Mouse (Mus musculus) kidney, postnatal 36 days (tissue): Measurements from ENCODE around the gene Tsc22d3.

ENCODE experiments used
- DNase-seq, 2 experiments: peaks; one replicate each; pipeline ENCODE4 v3.0.0; 2021 to 2022; ENCODE audit warnings: mixed read lengths in 2 of 2

Gene Tsc22d3

DNA sequence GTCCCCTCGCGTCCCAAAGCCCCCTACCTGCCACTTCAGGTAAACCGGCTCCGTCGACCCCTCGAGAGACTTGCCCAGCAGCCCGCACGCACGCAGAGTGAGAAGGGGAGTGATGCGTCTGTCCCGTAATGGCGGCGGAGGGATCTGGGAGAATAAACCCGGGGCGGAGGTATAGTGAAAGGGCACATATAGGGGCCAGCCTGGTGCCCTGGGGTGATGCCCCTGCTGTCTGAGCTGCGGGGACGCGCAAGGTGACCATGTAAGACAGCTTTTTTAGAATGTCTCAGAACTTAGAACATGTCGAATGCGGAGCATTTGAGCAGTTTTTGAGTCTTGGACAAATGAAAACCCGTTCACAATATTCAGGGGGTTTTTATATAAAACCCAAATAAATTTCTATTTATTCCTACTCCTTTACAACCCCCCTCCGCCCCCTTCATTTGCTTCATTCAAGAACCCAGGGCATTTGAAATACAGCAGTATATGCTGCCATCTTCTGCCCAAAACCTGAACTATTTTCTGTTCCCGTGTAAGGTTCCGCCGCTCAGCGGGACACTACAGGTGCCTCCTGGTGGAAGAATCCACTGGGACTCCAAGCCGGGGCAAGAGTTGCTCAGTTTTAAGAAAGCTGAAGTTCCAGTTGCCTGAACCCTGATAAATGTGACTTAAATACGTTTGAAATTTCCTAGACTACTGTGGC, at the start of gene Tsc22d3:
Gene Tsc22d3, minus strand, starts transcription at position 250 of the 700 bp plus-strand sequence.
- DNase-seq, result peak; percentile 76 to 80

DNA sequence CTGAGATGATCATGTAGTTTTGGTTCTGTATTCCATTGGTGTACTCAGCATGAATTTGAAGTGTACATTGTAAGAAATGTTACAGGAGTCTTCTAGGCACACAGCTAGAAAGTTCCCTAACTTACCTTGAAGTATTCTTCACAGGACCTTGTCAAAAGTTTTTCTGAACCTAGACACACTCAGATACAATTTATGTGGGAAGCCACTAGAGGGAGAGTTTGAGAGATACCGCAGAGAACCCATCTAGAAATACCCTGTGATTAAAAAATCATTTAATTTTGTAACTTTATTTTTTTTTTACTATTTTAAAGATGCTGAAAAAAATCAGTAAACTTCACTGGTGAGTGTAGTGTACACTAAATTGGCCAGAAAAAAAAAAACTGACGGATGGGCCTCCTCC, 39.1 kb upstream of the Tsc22d3 start:
- DNase-seq, result no peak

DNA sequence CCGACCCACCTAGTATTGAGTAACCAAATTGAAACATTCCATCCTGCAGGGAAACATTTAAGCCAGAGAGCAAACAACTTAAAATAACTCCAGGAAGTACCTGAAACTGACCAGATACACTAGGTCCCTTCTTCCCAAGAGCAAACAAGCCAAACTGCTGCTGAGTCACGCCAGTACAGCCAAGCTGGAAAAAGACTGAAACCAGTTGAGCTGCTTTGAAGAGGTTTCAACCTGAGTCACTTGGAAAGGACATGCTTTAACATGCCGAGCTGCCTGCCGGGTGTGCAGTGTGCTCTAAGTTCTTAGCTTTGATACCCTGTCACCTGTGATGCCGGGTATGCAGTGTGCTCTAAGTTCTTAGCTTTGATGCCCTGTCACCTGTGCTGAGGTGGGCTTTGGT, 37.6 kb upstream of the Tsc22d3 start:
- no peak for DNase-seq

DNA sequence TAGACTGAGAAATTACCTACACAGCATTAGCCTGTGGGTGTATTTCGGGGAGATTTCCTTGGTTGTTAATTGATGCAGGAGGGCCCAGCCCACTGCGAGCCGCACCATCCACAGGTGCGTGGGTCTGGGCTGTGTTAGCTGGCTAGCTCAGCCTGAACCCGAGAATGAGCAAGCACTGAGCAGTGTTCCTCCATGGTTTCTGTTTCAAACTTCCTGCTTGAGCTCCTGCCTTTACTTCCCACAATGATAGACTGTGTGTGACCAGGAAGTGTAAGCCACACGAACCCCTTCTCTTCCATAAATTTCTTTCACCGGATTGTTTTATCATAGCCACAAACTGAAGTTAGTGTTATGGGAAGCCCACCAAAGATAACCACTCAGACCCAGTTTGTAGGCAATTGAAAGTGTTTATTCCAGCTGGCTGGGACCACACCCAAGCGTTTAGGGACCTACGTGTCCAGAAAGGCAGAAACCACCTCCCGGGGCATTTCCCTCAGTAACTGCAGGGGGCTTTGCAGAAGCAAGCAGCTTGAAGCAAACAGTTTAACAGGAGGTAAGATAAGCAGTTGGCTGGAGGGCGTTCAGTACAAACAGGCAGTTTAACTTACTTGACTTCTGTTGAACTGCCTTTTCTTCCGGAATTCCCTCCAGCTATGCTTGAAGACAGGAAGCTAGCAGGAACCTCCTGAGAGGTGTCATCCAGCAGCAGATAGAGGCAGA, 24.6 kb upstream of the Tsc22d3 start:
- DNase-seq, result no peak

DNA sequence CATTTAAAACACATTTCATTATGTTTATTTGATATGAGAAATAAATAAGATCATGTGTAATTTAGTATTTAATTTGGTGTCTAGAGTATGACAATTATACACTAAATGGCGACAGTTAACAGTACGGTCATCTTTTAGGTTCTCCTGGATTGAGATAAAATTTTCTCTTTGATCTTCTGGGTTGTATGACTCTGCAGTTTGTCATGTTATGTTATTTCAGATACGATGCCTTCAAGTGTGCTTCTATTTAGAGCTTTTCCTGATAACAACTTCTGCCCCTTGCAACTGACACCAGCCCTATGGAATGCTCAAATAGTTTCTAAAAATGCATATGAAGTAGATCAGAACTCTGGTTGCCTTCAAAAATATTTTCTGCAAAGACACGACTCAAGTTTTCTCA, 9.5 kb upstream of the Tsc22d3 start:
- no peak for DNase-seq

DNA sequence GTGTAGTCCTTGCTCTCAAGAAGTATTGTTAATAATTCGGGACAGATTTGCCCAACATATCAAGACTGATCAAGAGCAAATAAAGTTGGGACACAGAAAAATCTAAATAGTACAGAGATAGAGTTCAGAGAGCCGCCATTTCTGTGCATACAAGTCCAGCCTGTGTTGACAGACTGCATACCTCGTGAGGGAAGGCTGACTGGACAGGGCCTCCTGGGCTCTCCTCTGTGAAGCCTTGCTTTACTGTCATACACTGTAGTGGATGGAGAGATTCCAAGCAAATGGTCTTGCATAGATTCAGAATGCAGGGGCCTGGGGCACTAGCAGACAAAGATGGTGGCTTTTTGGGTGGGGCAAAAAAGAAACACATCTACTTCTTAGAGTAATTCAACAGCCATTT, 1.4 kb upstream of the Tsc22d3 start:
- DNase-seq, result no peak

DNA sequence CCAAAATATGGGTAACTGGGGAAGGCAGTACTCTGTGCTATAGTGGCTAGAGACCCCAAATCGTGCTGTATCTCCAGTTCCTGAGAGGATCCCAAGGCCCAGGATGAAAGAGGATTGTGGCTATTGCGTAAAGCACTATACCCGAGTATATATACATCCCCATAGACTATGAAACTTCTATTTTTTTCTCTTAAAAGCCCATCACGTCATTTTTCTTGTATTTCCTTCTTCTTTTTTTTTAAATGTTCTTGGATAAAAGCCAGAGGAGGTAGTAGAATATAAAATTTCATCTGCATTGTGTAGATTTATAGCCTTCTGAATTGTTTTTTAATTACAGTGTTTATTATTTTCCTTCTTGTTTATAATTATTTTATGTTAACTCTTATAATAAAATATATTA, 852 bp upstream of the Tsc22d3 start:
- no peak for DNase-seq

DNA sequence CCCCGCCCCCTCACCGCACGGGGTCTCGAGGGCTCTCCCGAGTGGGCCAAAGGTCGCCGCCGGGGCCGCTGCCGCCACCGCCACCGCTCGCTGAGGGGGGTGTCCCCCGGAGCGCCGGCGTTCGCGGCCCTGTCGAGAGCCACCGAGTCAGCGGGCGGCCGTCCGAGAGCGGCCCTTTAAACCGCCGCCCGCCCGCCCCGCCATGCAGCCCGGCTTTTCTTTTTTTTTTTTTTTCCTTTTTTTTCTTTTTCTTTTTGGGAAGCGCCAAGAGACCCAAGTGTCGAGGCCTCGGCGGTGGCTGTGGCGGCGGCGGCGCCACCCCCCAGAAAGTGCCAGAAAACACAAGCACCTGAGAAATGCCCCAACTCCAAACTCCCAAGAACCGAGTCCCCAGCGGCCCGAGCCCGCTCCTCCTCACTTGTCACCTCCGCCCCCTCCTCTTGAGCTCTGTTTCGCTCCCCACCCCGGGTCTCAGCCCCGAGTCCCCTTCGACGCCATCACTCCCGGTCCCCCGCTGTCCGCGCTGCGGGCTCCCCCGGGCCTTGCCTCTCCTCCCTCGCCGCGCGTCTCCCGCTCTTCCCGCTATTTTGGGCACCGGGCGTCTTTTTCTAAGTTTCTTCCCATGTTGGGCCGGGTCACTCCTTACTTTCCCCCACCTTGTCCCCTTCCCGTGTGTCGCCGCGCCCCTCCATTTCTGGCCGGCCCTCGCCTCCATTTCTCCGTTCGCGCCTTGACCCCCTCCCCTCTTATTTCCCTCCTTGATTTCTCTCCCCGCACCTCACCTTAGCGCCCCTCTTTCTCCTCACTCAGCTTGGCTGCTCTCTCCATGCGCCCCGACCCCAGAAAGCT, 674 bp downstream of the Tsc22d3 start:
- peak in 1 of 2 experiments; percentile 35 for DNase-seq

DNA sequence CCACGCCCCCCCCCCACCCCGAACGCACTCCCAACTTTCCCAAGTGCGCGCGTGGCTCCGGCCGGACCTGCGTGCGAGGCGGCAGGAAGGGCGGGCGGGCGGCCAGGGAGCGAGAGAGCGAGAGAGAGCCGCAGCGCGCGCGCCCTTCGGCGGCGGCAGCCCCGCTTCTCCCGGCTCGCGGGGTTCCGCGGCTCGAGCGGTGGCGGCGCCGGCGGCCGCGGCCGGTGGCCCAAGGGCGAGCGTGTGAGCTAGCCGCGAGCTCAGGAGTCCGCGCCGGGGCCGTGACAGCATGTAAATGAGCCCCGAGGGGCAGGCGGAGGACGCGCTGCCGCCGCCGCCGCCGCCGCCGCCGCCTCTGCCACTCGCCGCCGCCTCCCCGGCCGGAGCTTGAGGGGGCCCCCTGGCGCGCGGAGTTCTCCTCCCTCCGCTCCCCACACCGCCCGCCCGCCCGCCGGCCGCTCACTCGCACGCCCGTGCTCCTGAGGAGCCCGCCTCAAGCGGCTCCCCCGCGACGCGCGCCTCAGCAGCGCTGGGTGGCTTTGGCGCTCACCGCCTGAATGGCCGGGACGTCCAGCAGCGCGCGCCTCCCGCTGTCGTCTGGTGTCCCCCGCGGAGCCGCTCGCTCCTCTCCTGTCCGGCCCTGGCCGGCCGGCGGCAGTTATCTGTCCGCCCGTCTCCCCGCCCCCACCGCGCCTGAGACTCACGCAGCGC, 1.5 kb downstream of the Tsc22d3 start:
- peak; percentile 67 to 82 for DNase-seq

DNA sequence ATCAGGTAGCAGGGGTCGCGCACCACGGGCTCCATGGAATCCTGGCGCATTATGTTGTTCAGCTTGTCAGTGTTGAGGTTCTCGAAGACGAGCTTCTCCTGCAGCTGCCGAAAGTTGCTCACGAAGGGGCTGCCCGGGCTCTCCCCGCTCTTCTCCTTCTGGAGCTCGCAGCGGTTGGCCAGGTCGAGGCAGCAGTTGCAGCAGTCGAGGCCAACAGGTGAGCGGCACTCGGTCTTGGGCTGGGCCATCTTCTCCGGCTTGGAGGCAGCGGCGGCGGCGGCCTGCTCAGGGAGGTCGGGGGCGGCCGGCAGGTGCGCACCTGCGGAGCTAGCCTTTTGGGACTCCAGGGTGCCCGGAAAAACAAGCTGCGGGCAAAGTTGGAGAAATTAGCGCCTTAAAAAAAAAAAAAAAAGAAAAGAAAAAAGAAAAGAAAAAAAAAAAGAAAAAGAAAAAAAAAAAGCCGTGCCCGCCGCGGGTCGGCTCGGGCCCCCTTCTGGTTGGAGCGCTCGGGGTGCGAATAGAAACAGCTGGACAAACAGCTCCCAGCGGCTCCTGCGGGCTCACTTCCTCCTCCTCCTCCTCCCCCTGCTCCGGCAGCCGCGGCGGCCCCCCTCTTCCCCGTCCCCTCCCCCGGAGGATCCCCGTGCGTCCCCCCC, 2.1 kb downstream of the Tsc22d3 start:
- DNase-seq, result peak; percentile 14 to 42

DNA sequence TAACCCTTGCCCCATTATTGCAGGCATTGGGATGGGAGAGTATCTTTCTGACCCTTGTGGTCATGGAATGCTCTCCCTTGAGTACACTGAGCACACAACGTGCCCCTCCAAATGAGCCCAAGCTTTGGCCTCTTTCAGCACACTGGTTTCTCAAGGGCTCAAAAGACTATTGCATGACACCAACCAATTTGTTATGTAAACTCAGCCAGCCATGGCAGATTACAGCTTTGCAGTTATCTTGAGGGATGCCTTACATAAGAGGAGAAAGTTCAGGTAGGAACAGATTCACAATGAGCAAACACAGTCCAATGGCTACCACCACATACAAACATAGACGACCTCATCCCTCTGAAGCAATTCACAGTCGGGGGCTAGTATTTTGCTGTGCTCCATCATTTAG, 9.3 kb downstream of the Tsc22d3 start:
- DNase-seq, result peak; percentile 3 to 49

DNA sequence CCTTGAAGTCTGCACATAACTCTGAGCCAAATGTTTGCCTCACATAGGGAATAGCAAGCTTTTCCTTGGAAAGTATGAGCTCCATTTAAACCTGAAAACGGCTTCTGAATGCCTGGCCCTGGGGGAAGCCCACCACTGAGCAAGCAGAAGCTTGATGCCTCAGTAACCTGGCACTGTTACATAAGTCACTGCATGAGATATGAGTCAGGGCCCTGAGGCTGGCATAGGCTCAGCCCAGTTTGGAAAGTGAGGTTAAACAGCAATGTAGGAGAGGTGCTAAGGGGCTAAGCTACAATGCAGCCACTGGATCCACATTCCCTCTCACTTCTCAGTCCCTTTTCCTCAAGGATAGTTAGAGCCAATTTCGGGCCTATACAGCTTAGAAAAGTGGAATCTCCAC, 10.3 kb downstream of the Tsc22d3 start:
- DNase-seq, result no peak

DNA sequence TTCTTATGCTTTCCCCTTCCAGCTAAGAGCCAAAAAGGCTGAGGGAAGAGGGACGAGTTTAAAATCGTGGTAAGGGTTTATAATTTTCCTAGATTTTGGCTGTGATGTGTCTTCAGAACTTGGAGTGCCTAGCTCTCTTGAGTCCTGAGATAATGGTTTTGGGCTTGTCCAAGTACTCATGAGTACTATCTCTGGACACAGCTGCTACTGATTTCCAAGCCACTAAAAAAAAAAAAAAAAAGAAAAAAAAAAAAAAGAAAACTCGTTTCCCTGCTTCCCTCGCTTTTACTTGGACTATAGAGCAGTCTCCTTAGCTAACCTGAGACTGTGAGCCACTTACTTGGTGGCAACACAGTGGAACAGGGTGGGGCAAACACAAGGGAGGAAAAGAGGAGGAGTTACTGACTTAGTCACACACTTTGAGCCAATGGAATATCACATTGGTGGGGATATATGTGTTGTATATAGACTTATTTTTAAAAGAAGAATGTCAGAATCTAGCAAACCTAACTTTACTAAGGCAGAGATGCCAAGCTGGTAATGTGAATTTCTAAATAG, 11.2 kb downstream of the Tsc22d3 start:
- no peak for DNase-seq

DNA sequence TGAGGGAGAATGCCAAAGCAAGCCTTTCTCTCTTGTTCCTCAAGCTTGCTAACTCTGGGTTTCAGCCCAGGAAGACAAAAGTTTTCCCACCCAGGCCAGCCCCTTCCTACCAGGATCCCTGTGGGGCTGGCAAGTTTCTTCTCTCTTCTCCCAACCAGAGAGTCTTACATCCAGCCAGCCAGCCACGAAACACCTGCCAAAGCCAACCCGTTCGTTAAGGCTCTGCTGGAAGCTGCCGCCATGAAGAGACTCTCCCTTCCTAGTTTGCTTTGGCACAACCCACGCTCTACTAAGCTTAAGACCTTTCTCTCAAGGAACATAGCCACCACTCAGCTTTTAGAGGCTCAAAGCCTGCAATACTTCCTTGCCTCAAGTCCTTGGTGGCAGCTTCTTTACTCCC, 11.9 kb downstream of the Tsc22d3 start:
- no peak for DNase-seq

DNA sequence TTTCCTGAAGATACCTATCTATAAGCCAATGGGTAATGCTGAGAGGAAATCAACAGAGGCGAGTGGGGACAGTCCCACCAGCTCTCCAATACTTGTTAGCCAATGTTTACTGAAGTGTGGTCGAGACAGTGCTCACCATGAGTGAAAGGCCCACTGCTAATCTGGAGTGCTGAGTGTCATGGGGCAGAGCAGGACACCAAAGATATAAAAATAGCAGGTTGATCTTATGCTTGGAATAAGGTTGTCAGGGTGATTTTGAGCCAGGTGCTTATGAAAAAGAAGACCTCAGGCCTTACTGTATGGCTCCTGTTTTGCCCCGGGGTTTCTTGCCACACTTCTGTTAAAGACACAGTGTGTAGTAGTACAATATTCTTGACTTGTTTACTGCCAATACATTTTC, 20.0 kb downstream of the Tsc22d3 start:
- no peak for DNase-seq

DNA sequence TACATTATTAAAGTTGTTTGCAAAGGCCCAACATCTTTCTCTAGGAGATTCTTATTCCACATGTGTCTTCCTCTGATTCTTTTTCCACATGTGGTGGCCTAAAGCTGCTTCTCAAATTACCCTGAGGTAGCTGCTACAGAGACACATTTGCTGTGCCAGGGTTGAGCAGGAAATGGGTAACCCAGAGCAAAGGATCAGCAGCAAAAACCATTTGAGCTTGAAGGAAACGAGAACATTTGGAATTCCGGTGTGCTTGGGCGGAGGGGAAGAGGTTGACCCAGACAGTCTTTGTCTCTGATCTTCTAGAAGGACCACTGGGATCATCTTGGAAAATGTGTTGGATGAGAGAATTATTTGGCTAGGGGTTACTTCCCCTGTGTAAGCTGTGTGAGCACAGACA, 24.8 kb downstream of the Tsc22d3 start:
- DNase-seq, result no peak

DNA sequence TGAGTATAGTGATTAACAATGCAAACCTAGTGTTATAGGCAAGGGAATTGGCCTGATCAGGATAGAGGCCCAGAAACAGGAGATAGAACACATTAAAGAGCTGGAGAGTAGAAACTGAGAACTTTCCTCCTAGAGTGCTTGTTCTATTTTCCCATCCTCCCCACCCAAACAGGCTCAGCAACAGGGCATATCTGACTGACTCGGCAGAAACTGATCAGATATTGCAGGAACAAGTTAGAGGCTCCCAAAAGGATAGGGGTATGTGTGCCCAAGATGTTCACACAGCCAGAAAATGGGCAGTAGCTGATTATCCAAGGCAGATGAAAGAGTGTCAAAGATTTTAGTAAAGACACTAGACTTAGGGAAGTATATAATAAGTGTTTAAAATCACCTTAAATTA, 25.3 kb downstream of the Tsc22d3 start:
- no peak for DNase-seq

DNA sequence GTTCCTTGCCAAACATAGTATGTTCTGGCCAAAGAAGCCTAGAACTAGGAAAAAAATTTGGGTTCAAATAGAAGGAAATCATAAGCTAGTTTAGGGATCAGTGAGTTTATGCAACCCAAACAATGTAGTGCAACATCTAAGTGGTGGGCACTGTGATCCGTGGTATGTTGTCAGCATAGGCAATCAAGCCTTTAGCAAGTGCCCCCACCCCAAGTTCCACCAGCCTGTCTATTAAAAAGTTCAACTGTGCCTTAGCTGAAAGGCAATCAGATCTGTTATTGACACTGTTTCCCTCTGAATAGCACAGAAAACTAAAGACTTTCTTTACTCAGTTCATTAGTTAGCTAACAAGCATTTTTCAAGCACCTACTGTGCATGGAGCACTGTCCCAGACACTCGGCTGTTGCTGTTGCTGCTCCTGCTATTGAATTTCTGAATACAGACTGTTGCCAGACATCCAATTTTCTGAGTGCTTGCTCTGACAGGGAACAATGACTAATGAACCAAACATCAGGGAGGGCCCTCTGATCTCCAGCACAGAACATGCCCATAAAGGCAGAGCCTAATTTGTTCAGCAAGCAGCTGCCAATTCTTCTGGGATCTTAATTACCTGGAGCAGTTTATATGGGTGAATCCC, 27.6 kb downstream of the Tsc22d3 start:
- DNase-seq, result no peak

DNA sequence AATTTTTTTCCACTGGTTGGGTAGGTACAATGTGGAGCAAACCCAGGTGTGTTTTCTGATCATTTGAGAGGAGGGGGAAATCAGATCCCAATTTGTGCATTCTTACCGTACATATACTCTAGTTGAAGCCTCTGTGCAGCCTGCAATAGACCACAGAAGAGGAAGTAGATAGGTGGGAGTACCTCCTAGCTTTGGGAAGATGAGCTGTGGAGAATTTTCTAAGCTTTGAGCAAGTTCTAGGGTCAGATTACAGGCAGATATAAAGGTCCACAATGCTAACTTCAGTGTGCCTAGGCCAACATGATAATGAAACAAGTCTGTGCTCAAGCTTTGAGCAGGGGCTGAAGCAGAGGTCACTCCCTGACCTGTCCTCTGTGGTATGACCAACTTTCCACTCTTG, 30.9 kb downstream of the Tsc22d3 start:
- no peak for DNase-seq

DNA sequence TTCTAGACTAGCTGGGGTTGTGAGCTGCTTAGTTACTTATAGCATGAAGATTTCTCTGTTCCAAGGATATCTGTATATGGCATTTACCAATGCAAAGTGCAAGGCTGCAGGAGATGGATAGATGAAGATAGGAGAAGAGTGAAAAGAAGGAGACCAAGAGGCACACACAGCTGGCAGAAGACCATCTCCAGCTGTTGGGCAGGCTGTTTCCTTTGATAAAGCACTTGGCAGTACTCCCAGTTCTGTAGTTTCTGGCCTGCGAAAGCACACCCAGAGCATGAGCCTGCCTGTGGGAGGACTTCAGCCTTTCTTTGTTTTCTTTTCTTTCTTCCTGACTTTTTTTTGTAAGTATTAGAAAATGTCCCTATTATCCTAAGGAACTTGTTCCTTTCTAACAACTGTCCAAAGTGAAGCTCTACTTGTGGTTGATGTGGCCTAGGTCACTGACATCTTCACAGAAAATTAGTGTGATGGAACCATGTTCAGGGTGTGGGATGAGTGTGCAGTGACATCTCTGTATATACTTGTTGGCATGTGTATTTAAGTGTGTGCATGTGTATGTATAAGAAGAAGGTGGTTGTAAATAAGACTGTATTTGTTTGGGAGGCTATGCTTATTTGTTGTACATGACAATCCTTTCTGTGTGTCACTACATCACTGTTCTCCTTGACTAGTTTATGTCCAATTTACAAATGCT, 32.6 kb downstream of the Tsc22d3 start:
- DNase-seq, result peak; percentile 38 to 73

DNA sequence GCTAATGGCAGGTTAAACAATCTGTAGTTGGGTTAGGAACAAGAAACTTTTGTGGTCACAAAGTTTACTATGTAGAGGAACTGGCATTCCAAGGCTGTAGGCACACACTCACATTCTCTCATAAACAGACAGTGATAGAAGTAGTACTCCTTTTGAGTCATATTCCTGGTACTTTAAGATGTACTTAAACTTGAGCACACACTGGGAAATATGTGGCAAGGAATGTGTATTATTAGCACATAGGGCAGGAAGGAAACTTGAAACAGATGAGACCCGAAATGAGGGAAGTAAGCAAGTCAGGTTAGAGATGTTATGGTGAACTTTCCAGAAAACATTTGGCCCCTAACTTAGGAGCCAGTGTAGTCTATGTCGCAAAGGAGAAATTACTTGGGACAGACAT, 34.7 kb downstream of the Tsc22d3 start:
- no peak for DNase-seq
